Mouse (Mus musculus) ES-Bruce4 (cell line): ENCODE measurements around the gene Cct7.

Source experiments
- EP300 ChIP-seq: IDR thresholded peaks from 2 replicates; pipeline ENCODE4 v1.6.1; 2011; ENCODE audit warnings: low read depth, low read length; ENCODE audit not compliant: insufficient read depth
- POLR2A ChIP-seq: IDR thresholded peaks from one replicate; pipeline ENCODE4 v1.8.1; 2011; ENCODE audit warnings: low read length; ENCODE audit not compliant: insufficient read depth

GRCm38 (mm10) chr6:85433865-85434264, 17.4 kb upstream of the Cct7 start:
- no peak for TF ChIP-seq EP300
- no peak for TF ChIP-seq POLR2A
